Mouse (Mus musculus) spleen, adult 2 months (tissue): ENCODE measurements around the gene Ccdc194.

ENCODE experiments used
- CTCF ChIP-seq: fragments of 200-500 bp; IDR thresholded peaks from 2 replicates; pipeline ENCODE4 v1.5.1; 2011; ENCODE audit warnings: mild to moderate bottlenecking, inconsistent platforms; ENCODE audit not compliant: insufficient read depth, insufficient read length, insufficient replicate concordance; ENCODE audit errors: extremely low read depth
- POLR2A ChIP-seq: fragments of 200-500 bp; IDR thresholded peaks from 2 replicates; pipeline ENCODE4 v1.6.1; 2011; ENCODE audit warnings: low read depth, low read length, inconsistent platforms

DNA sequence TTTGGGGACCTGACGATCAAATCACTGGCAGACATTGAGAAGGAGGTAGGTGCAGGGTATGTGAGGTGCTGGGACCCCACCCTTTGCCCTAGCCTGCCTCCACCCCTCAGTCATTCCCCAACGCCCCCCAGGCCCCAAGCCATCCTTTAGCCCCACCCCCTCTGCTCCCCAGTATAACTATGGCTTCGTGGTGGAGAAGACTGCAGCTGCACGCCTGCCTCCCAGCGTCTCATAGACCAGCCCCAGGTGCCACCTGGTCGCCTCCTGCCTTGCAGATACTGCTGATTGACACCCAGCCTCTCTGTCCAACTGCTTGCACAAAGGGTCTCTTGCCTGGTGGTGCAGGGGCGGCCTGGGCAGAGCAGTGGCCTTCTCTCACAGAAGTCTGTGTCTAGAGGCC is 22.1 kb upstream of the Ccdc194 start:
- TF ChIP-seq CTCF (no peak), POLR2A (no peak)
